Mouse (Mus musculus) forebrain, embryonic 13.5 days (tissue): Measurements from ENCODE around the gene Sh3tc1. TPM values are rescaled to one million over a fixed set of nuclear protein-coding genes. Genes with fewer than 3 reads are reported as not detected.

Experiments
- ATAC-seq: fragments of 200-750 bp; cut with Nextera tagmentation; 2 replicates; pipeline ENCODE4 v1.8.0; 2017
- H3K27ac ChIP-seq: fragments of 300-500 bp; sonication (generic); 2 replicates; pipeline ENCODE4 v1.5.1; 2015; ENCODE audit warnings: inconsistent platforms, mild to moderate bottlenecking, moderate library complexity
- H3K27me3 ChIP-seq: fragments of 300-500 bp; sonication (generic); 2 replicates; pipeline ENCODE4 v1.6.1; 2015; ENCODE audit warnings: mild to moderate bottlenecking, inconsistent platforms
- H3K36me3 ChIP-seq: fragments of 300-500 bp; sonication (generic); 2 replicates; pipeline ENCODE4 v1.6.1; 2015; ENCODE audit warnings: mild to moderate bottlenecking, inconsistent platforms; ENCODE audit not compliant: poor library complexity, severe bottlenecking
- H3K4me1 ChIP-seq: fragments of 300-500 bp; sonication (generic); 2 replicates; pipeline ENCODE4 v1.6.1; 2015; ENCODE audit warnings: inconsistent platforms
- H3K4me2 ChIP-seq: fragments of 300-500 bp; sonication (generic); 2 replicates; pipeline ENCODE4 v1.6.1; 2015; ENCODE audit warnings: inconsistent platforms, mild to moderate bottlenecking, moderate library complexity
- H3K4me3 ChIP-seq: fragments of 300-500 bp; sonication (generic); 2 replicates; pipeline ENCODE4 v1.5.1; 2015; ENCODE audit warnings: mild to moderate bottlenecking, inconsistent platforms
- H3K9ac ChIP-seq: fragments of 300-500 bp; sonication (generic); 2 replicates; pipeline ENCODE4 v1.6.1; 2015; ENCODE audit warnings: mild to moderate bottlenecking, inconsistent platforms
- H3K9me3 ChIP-seq: fragments of 300-500 bp; sonication (generic); replicated peaks from 2 replicates; pipeline ENCODE4 v1.6.1; 2016; ENCODE audit warnings: inconsistent platforms
- WGBS: fragments of 180-500 bp; shearing (Covaris S2); methylation state at CpG from one replicate; pipeline ENCODE4 v1.1.7; 2015; 5-methylcytosine and 5-hydroxymethylcytosine counted together
- polyA plus RNA-seq: library from polyadenylated mRNA; unstranded; fragments of >200 nt; fragmentation: Nextera tagmentation; extraction: Ambion mirVana; gene quantifications from 2 replicates; pipeline ENCODE4 v1.2.1, GENCODE M21; 2015

The Sh3tc1 gene
- polyA plus RNA-seq, 1 experiment from 2014 or later = 2.1 TPM

GRCm38 (mm10) chr5:35729844-35730243 is 9.9 kb downstream of the Sh3tc1 start:
- Histone ChIP-seq H3K27ac (no peak overlapping the region), H3K9me3 (no peaks in the 10 kb centered on the region), H3K4me3 (no peak overlapping the region), H3K36me3 (no peaks in the 10 kb centered on the region), H3K4me2 (no peak overlapping the region), H3K27me3 (no peaks in the 10 kb centered on the region), H3K9ac (no peak overlapping the region), H3K4me1 (no peaks in the 10 kb centered on the region)
- ATAC-seq = no peak
- WGBS = 67% methylated on average over 3 of the region's 3 CpGs

DNA sequence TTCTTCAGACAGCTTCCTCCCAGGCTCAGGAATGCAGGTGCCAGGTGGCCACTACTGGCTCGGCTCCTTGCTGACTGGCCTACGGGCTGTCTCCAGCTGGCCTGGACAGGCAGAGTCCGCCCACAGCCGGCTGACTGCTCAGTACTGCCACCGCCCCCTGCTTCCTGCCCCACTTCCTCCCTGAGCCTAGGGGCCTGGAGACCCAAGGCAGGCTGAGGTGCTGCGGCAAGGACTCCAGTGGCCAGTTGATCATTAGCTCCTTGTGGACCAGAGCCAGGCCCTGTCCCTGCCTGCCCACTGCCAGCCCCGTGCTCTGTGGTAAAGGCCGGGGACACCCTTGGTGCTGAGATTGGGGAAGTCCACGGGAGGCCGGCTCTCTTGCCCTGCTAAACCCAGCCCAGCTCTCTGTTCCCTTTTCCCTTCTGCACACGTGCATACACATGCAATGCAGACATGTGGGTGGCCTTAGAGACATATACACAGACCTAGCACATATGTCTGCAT is 10.8 kb downstream of the Sh3tc1 start:
- Histone ChIP-seq H3K9ac (no peak overlapping the region), H3K9me3 (no peaks in the 10 kb centered on the region), H3K4me1 (no peaks in the 10 kb centered on the region), H3K36me3 (no peaks in the 10 kb centered on the region), H3K27me3 (no peaks in the 10 kb centered on the region), H3K4me3 (no peak overlapping the region), H3K4me2 (no peak overlapping the region), H3K27ac (no peak overlapping the region)
- whole genome bisulfite sequencing = 61% methylated on average over 11 of the region's 11 CpGs
- ATAC-seq = no peak

GRCm38 (mm10) chr5:35728344-35728956 is 11.3 kb downstream of the Sh3tc1 start:
- 91% methylated on average over 12 of the region's 12 CpGs for WGBS
- Histone ChIP-seq H3K4me1 (no peaks in the 10 kb centered on the region), H3K27ac (no peak overlapping the region), H3K27me3 (no peaks in the 10 kb centered on the region), H3K36me3 (no peaks in the 10 kb centered on the region), H3K4me3 (no peak overlapping the region), H3K9me3 (no peaks in the 10 kb centered on the region), H3K4me2 (no peak overlapping the region), H3K9ac (no peak overlapping the region)
- ATAC-seq = no peak

DNA sequence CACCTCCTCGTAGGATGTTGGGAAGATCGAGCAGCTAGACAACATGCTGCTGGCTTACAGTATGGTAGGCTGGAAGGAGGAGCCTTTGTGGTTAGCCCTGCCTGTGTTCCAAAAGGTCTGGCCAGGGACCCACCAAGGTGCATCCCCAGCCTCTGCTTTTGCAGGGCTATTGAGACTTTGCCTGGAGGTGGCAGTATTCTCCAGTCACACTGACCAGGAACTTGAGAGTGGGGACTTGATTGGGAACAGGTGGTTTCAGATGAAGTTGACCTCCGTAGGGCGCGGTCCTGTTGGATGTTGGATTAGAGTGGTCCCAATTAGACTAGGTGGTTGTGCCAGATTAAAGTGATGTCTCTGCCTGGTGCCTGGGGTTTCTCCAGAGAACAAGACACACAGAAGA is 12.3 kb downstream of the Sh3tc1 start:
- Histone ChIP-seq H3K4me2 (no peak overlapping the region), H3K4me3 (no peak overlapping the region), H3K9ac (no peak overlapping the region), H3K4me1 (no peaks in the 10 kb centered on the region), H3K36me3 (no peaks in the 10 kb centered on the region), H3K27ac (no peak overlapping the region), H3K27me3 (no peaks in the 10 kb centered on the region), H3K9me3 (no peaks in the 10 kb centered on the region)
- no peak for ATAC-seq
- WGBS = 91% methylated on average over 5 of the region's 5 CpGs

DNA sequence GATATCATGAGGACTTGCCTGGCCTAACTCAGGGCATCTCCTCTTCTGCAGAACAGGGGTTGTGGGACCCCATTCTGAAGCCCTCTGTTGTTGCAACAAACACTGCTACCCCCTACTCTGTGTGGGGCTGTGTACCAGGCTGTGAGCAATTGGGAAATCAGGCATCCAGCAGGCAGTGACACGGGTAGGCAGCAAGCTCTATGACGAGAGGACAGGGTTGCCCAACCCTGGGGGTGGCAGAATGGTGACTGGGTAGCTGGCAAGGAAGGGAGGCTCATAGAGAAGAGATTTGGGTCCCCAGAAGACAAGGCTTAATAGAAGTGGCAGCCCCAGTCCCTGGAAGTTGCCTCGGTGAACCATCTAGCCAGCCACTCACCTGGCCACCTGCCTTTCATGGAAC is 13.9 kb downstream of the Sh3tc1 start:
- H3K36me3 ChIP-seq = no peaks in the 10 kb centered on the region
- H3K4me3 ChIP-seq = no peak overlapping the region
- 84% methylated on average over 3 of the region's 3 CpGs for WGBS
- no peak overlapping the region for H3K9ac ChIP-seq
- no peak overlapping the region for H3K27ac ChIP-seq
- no peaks in the 10 kb centered on the region for H3K27me3 ChIP-seq
- H3K4me2 ChIP-seq = no peak overlapping the region
- no peak for ATAC-seq
- no peaks in the 10 kb centered on the region for H3K9me3 ChIP-seq
- H3K4me1 ChIP-seq = no peaks in the 10 kb centered on the region

DNA sequence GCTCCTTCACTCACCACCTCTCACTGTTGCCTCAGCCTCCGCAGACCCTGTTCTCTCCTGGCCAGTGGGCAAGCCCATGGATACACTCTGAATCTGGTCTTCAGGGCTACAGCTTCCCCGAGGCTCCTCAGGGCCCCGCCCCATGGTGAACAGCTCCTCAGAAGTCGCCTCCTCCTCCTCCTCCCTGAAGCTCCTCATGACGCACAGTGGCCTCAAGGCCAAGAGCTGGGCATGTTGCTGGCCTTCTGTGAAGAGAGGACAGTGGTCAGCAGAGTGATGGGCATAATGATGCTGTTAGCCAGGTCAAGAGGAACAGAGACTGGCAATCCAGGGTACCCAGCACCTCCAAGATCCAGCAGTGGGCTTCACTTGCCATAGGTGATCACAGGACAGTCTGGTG is 15.9 kb downstream of the Sh3tc1 start:
- H3K27ac ChIP-seq = no peak overlapping the region
- no peaks in the 10 kb centered on the region for H3K9me3 ChIP-seq
- WGBS = 77% methylated on average over 5 of the region's 5 CpGs

GRCm38 (mm10) chr5:35722654-35723053 is 17.1 kb downstream of the Sh3tc1 start:
- ATAC-seq = no peak
- H3K9me3 ChIP-seq = no peaks in the 10 kb centered on the region
- H3K4me3 ChIP-seq = no peak overlapping the region
- H3K27ac ChIP-seq = no peak overlapping the region
- H3K4me1 ChIP-seq = no peaks in the 10 kb centered on the region
- H3K9ac ChIP-seq = no peak overlapping the region
- no peaks in the 10 kb centered on the region for H3K27me3 ChIP-seq
- no peaks in the 10 kb centered on the region for H3K36me3 ChIP-seq
- no peak overlapping the region for H3K4me2 ChIP-seq
- WGBS = 61% methylated on average over 2 of the region's 2 CpGs

More for the DNA sequence above, 15.9 kb downstream of the Sh3tc1 start:
- Histone ChIP-seq H3K4me3 (no peak overlapping the region), H3K9ac (no peak overlapping the region), H3K4me2 (no peak overlapping the region), H3K4me1 (no peaks in the 10 kb centered on the region), H3K27me3 (no peaks in the 10 kb centered on the region), H3K36me3 (no peaks in the 10 kb centered on the region)
- no peak for ATAC-seq

DNA sequence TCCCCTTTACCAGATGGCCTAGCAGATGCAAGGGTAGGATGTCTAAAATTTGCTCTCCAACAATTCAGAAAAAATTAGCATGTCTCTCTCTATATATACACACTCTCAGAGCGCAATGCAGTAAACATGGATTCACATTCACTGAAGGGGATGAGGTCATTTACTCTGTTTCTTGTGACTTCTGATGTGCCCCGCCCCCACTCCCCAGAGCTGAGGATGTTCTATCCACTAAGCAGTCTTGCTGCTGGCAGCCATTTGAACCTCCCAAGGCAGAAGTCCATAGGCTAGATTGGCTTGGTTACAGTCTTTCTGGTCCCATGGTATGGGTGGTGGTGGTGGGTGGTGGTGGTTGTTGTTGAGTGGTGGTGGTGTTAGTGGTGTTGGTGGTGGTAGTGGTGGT is 17.9 kb downstream of the Sh3tc1 start:
- no peak for ATAC-seq
- Histone ChIP-seq H3K27me3 (no peaks in the 10 kb centered on the region), H3K9ac (no peak overlapping the region), H3K4me2 (no peak overlapping the region), H3K36me3 (no peaks in the 10 kb centered on the region), H3K9me3 (no peaks in the 10 kb centered on the region), H3K27ac (no peak overlapping the region), H3K4me3 (no peak overlapping the region), H3K4me1 (no peaks in the 10 kb centered on the region)
- 86% methylated on average over 2 of the region's 2 CpGs for WGBS

GRCm38 (mm10) chr5:35719880-35720279 is 19.9 kb downstream of the Sh3tc1 start:
- Histone ChIP-seq H3K4me2 (no peak overlapping the region), H3K9ac (no peak overlapping the region), H3K9me3 (no peaks in the 10 kb centered on the region), H3K27me3 (no peaks in the 10 kb centered on the region), H3K36me3 (no peaks in the 10 kb centered on the region), H3K4me1 (no peaks in the 10 kb centered on the region), H3K4me3 (no peak overlapping the region), H3K27ac (no peak overlapping the region)
- 76% methylated on average over 1 of the region's 1 CpGs for WGBS
- ATAC-seq = no peak

GRCm38 (mm10) chr5:35719343-35719742 is 20.4 kb downstream of the Sh3tc1 start:
- H3K27me3 ChIP-seq = no peaks in the 10 kb centered on the region
- no peaks in the 10 kb centered on the region for H3K9me3 ChIP-seq
- H3K4me1 ChIP-seq = no peaks in the 10 kb centered on the region
- H3K4me2 ChIP-seq = no peak overlapping the region
- no peak for ATAC-seq
- no peak overlapping the region for H3K9ac ChIP-seq
- no peak overlapping the region for H3K4me3 ChIP-seq
- no peak overlapping the region for H3K27ac ChIP-seq
- H3K36me3 ChIP-seq = no peaks in the 10 kb centered on the region

DNA sequence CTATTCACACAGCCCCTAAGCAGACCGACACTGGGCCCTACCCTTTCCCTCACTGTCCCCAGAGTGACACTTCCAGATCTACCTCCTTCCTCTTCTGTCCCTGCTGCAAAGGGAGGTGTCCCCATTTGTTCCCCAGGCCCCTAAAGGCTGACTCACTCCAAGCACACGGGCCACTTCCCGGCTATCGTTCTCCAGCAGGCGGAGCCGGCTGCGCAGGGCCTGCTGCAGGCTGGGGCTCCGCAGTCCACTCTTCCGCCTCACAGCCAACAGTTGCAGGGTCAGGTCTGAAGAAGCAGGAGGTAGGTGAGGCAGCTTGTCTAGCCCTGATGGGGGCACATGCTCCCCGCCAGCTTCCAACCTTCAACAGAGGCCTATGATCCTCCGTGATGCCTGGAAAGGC is 21.0 kb downstream of the Sh3tc1 start:
- no peaks in the 10 kb centered on the region for H3K36me3 ChIP-seq
- no peak overlapping the region for H3K9ac ChIP-seq
- H3K4me1 ChIP-seq = no peaks in the 10 kb centered on the region
- no peak overlapping the region for H3K27ac ChIP-seq
- 75% methylated on average over 11 of the region's 11 CpGs for WGBS
- ATAC-seq = no peak
- H3K9me3 ChIP-seq = no peaks in the 10 kb centered on the region
- no peaks in the 10 kb centered on the region for H3K27me3 ChIP-seq
- H3K4me2 ChIP-seq = no peak overlapping the region
- H3K4me3 ChIP-seq = no peak overlapping the region

DNA sequence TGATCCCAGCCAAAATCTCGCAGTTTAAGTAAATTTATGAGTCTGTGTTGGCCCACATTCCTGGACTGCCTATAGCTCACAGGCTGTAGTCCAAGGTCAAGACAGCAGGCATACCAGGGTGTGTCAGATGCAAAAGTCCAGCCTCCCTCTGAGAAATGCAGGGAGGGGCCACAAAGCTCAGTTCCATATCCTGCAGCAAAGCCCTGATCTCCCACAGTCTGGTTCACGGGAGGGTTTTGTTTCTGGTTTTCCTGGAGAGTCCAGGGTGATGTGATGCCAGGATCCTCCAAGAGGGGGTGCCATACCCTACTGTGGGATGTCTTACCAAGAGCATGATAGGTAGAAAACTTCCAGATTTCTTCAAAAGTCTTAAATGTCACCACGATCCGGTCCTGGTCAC is 21.8 kb downstream of the Sh3tc1 start:
- WGBS = 61% methylated on average over 4 of the region's 4 CpGs
- no peak for ATAC-seq

GRCm38 (mm10) chr5:35717455-35717854 is 22.3 kb downstream of the Sh3tc1 start:
- Histone ChIP-seq H3K9ac (no peak overlapping the region), H3K4me2 (no peak overlapping the region), H3K27me3 (no peaks in the 10 kb centered on the region), H3K9me3 (no peaks in the 10 kb centered on the region), H3K4me3 (no peak overlapping the region), H3K27ac (no peak overlapping the region), H3K36me3 (no peaks in the 10 kb centered on the region), H3K4me1 (no peaks in the 10 kb centered on the region)
- ATAC-seq = no peak
- 80% methylated on average over 5 of the region's 5 CpGs for WGBS

More for the DNA sequence above, 21.8 kb downstream of the Sh3tc1 start:
- no peak overlapping the region for H3K4me2 ChIP-seq
- H3K9me3 ChIP-seq = no peaks in the 10 kb centered on the region
- H3K9ac ChIP-seq = no peak overlapping the region
- H3K36me3 ChIP-seq = no peaks in the 10 kb centered on the region
- no peak overlapping the region for H3K4me3 ChIP-seq
- H3K27ac ChIP-seq = no peak overlapping the region
- no peaks in the 10 kb centered on the region for H3K27me3 ChIP-seq
- H3K4me1 ChIP-seq = no peaks in the 10 kb centered on the region
